Mouse (Mus musculus): ENCODE data around the gene Med12l.
"Not testable (repeated sequence)": the region's sequence is repeated elsewhere in the genome, so short reads cannot be mapped to it uniquely, and the experiment has no call there.

The Med12l gene

DNA sequence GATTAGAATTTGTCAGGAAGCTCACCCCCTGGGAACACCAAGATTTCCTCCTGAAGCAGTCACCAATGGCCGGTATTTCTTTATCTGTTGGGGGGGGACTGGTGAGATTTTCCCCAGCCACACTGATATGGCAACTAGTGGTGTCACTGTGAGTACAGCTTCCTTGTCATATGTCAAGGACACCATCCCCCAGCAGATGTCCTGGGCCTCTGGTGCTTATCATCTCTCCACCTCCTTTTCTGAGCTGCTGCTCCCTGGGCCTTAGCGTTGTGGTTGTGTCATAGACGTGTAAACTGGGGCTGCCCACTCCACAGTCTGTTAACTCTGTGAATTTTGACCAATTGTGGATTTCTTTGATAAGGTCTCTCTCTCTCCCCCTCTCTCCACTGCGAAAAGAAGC, 98.8 kb downstream of the Med12l start:
- no peak for DNase-seq

DNA sequence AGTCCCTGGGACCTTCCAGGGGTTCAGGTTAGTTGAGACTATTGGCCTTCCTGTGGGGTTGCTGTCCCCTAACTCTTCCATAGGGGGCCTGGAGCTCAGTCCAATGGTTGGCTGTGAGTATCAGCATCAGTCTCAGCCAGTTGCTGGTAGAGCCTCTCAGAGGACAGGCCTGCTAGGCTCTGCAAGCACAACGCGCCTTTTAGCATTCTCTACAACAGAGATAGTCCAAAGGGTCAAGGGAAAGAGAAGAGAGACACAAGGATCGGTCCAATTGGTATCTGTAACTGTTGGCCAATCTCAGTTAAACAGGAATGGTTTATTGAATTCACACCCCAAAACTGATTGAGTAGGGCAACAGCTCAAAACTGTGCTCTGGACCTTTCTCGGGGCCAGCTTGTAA, 101.8 kb downstream of the Med12l start:
- no peak for DNase-seq

DNA sequence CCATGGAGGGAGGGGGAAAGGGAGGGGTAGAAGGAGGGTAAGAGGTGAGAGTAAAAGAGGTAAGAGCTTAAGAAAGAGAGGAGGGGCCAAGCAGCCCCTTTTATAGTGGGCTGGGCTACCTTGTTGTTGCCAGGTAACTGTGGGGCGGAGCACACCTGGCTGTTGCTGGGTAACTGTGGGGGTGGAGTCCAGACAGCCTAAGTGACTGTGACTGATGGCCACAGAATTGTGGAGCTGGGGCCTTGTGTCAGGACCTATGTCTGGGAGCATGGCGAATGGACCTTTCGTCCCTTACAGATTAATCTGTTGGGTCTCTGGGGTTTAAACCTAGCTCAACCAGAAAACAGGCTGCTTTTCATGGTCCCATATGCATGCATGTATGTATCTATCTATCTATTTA, 104.2 kb downstream of the Med12l start:
- not testable (repeated sequence) for DNase-seq

DNA sequence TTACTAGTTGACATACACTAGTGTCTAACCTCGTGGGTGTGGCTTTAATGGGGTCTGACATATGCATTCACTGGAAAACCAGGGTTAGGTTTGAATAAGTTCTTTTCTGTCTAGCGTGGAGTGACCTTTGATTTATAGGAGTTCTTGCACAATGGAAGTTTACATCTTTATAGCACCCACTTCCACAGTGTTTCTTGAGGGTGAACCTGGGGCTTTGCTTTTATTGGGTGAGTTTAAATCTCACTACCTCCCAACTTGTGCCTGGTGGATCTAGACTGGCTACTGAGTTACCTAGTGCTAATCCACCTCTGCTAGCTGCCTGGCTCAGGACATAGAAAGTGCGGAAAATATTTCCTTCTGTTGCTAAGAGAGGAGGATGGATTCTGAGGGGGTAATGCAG, 106.3 kb downstream of the Med12l start:
- DNase-seq = no peak

DNA sequence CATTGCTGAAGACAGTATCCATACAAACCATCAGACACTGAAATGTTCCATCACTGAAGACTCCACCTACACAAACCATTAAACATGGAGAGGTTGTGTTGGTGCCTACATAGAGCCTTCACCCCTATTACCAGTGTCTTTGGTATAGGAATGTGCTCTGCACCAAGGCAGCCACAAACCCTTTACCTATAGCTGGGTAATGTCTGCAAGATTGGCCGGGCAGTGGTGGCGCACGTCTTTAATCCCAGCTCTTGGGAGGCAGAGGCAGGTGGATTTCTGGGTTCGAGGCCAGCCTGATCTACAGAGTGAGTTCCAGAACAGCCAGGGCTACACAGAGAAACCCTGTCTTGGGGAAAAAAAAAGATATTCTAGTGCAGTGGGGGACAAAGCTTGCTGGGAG, 107.7 kb downstream of the Med12l start:
- DNase-seq = not testable (repeated sequence)

DNA sequence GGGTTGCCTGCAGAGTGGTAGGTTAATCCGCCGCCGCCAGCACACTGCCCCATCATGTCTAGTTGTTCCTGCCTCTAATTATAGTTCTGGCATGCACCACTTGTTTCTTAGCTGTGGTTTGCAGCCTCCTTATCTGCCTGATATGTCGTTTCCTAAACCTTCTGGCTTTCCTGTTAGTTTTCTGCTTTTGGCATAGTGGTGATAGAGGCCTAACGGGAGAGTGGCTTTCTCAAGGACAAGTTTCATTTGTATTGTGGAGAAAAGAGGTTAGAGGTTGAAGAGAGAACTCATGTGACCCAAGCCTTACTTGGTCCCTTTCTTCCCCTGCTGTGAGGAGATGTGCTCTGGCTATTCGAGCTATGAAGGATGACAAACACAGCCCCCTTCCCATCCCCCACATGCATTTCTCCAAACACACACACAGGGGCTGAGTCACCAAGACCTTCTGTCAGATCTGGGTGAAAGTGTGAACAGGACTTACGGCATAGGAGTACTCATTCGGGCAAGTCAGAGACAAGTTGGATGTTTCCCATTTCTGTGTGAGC, 108.4 kb downstream of the Med12l start:
- DNase-seq = no peak

DNA sequence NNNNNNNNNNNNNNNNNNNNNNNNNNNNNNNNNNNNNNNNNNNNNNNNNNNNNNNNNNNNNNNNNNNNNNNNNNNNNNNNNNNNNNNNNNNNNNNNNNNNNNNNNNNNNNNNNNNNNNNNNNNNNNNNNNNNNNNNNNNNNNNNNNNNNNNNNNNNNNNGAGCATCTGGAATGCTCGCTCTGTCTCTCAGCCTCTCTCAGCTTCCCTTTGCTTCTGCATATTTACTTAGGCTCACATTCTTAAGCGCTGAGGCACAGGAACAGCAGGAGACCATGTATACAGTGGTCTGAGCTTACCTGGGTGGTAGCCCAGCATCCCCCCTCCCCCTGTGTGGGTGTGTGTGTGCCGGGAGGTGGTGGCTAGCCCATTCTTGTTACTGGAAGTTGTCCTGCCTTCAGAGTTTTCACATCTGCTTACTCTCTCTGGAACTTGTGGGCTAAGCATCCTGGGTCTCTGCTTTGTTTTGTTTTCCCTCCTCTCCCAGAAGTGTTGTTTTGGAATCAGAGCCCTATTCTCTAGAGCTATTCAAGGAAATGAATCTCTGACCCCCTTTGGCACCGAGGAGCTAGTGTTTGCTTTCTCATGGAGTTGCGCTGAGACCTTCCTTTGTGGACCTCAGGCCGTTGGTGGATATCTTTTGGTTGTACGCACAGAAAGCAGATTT, 115.6 kb downstream of the Med12l start:
- DNase-seq = no peak

DNA sequence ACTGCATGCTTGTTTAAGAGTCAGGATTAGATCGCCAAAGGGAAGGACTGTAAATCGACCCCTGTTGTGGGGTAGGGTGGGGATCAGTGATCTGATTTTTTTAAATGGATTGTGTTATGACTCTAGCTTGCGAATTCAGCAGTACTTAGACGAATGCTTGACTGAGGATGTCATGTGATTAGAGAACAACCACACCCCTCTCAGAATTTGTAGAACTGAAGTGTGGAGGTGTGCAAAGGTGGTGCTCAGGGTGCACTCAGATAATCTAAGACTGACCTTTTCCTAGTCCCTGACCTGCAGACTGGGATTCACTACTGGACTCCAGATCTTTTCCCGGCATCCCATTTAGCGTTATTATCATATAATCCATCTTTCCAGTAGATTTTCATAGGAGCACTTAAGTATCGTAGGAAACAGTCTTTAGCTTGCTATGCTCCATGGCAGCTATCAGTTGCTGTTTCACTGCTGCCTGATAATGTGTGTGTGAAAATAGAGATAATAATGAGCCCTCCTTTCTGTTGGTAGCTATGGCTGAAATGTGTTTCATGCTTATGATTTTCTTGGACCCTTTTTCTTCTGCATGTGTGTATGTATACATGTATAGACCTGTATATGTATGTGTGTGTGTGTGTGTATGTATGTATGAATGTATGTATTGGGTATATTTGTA, 116.3 kb downstream of the Med12l start:
- DNase-seq = no peak

DNA sequence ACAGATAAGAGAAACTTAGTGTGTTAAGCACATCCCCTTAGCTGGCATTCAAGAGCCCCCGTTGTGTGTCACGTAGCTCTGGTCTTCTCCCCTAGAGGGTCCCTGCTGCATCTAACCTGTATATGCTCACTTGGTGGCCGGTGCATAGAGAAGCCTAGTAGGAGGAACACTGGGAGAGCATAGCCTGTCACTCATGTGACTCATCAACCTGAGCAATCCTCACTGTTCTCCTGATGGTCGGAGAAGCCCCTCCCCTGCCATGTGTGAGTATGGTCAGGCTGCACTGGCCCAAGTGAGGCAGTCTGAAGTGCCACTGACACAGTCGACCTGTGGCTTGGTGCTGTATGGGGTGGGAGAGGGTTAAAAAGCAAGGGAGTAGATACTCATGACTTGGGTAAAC, 119.4 kb downstream of the Med12l start:
- DNase-seq = no peak

DNA sequence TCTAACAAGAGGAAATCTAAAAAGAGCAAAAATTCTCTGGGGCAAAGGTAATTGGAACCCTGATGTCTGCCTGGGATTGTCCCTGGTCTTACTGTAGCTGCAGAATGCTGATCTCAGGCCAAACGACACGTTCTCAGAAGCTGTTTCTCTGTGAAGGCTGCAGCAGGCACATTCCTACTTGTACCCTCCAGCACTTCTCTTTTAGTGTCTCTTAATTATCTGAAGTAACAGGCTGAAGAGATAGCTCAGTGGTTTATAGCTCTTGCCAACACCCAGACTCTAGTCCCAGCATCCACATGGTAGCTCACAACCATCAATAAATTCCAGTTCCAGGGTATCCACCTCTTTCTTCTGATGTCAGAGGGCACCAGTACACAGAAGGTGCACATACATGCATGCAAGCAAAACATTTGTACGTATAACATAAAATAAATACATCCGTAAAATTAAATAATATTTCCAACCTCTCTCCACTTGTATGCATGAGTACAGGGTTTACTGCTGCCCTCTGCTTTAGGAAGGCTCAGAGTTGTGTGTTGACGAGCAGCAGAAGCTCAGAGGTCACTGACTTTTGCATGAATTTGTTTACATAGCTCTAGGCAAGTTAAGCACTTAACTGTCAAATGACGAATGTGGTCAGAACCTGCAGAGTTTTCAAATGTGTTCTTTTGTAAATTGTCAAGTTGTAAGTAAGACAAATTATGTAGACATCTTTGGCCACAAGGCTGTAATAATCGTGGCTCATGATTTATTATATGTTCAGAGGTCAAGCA, 120.3 kb downstream of the Med12l start:
- no peak for DNase-seq

DNA sequence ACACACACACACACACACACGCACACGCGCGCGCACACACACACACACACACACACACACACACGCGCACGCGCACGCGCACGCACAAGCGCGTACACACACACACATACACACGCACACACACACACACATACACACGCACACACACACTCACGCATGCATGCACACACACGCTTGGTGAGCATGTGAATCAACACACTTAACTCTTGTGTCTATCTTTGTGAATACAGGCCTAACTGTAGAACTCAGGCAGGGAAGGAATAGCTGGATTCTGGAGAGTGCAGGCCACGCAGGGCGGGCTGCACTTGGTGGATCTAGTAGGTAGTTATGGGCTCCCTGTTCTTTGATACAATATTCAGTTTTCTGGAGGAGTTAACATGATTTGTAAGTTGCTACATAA, 123.1 kb downstream of the Med12l start:
- DNase-seq = no peak

DNA sequence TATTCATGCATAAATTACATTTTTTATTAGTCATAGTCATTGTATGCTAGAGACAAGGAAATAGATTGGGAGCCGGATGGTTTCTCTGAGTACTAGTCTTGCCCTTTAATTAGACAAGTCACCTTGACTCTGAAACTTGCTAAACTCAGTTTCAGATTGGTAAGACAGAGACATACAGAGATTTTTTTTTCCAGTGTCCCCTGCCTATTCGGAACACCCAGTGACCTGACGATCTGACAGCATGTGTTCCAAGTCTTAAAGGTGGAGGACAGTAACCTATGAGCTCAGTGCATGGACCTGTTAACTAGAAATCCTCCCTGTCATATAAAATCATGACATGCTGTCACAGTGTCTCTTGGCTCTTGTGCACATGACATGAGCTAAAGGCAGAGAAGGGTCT, 123.9 kb downstream of the Med12l start:
- DNase-seq = no peak

DNA sequence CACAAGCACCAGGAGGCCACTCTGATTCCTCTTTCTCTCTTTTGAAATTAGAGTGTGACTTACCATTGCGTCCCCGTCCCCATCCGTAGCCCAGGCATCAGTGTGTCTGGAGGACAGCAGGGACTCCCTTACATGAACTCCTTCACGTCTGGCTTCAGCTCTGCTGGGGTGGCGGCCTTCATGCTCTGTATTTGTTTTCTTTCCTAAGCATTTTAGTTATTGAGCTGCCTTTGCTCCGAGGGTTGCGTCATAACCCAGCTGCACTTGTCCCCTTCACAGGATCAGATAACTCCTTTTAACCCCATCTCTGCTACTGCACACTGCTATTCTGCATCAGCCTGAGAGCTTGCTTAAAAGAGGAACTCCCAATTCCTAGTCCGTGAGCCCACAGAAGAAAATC, 124.8 kb downstream of the Med12l start:
- DNase-seq = peak; percentile 14

DNA sequence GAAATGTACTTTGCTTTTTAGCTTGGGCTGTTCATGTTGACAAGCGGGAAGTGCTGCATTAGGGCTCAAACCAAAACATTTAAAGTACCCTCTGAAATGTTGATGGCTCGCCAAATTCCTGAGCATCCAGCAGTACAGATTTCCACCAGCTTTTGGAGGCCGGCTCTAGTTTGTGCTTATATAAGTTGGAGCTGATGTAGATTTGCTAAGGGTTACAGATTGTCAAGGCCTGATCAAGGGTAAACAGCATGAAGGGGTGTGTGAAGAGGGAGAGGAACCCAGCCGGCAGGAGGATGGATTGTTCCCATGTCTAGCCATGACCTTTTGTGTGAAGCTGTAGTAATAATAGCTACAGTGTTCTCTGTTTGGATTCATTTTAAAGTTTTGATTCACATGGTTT, 125.5 kb downstream of the Med12l start:
- no peak for DNase-seq

DNA sequence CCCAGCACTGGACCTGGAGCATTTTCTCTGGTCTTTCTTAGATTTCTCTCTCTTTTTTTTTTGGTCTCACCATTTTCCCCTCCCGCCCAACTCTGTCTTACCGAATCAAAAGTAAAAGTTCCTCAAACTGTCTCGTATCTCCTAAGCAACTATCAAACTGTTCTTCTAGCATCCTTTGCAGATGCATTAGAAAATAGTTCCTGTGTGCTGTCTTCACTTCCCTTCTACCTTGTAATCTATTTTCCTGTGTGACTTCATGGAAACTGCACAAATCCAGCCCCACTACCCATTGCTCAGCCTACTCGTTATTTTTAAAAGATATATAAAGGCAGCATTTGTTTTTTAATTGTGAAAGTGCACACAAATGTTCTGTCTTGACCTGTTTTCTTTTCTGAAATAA, 126.3 kb downstream of the Med12l start:
- DNase-seq = no peak

DNA sequence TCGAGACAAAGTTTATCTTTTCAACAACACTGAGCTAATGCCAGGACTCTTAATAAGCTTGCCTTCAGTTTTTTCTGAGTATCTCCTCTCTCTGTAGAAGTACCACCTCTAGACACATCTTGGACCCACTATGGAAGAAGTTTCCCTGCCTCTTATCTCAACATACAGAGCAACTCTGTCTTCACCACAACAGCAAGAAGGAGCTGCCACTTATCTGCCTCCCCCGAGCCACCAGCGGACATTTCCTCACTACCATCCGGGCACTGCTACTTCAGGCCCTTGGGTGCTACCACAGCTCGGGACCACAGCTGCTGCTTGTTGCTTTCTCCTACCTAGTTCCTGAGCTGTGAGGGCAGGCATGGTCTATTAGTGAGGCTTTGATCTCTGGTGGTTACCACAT, 127.6 kb downstream of the Med12l start:
- DNase-seq = no peak

DNA sequence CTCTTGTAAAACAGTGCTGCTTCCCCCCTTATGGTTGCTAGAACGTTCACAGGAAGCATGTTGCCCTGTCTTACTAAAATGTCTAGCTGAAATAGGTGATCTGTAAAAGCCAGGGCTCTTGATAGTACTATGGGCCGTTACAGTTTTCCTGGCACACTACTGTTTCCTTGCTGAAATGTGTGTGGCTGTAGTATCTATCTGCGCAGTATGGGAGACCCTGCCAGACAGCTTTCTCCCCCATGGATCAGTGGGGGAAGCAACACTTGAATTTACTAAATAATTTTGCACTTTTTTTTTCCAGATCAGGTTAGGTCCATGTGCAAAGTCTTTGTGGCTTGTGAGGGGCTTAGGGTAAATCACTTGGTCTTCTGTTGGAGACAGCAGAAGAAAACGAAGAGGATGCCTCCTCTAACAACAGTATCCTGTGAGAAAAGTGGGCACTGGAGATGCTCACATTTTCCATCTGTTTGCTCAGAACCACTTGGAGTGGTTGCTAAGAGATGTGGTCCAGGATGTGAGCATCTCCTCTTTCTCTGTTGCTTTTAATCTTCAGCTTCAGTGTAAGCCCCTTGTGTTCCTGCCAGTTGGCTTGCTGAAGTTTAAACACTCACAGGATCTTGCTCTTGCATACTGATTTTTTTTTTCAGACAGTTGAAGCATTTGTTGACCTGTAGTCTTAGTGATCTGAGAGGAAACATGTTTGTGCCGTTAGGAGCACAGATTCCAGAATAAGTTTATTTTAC, 130.5 kb downstream of the Med12l start:
- DNase-seq = peak; percentile 23

DNA sequence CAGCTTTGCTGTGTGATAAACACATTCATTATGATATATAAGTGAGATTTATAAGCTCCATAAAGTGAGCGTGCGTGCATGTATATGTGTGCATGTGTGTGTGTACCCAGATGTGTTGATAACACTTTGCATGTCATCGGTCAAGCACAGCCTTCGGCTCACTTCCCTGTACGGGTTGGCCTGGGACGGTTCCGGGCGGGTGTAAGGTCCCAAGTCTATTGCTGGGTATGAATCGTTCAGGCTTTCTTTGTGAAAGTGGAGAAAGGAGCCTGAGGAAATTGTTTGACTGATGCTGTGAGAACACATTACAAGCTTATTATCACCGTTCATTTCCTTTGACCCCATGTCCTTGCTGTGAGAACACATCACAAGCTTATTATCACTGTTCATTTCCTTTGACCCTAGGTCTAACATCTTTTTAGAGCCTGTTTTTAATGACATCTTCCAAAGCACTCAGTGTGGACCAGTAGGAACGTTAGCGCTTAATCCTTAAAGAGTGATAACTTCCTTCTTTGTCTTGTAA, 133.4 kb downstream of the Med12l start:
- DNase-seq = no peak

DNA sequence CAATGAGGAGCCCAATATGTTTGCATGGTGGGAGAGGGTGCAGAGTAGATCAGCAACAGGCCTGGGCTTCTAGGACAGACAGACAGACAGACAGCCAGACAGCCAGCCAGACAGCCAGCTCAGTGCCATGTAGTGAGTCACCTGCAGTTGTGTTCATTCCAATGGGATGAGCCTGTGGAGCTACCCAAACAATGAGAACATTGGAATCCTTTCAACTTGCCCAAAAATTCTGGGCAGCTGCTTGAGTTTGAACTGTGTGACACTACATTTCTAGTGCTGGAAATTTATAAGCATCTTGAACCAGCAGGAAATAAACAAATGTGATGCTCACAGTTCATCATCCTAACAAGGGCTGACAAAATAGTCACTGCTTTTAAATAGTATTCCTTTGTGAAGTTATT, 134.0 kb downstream of the Med12l start:
- DNase-seq = no peak

DNA sequence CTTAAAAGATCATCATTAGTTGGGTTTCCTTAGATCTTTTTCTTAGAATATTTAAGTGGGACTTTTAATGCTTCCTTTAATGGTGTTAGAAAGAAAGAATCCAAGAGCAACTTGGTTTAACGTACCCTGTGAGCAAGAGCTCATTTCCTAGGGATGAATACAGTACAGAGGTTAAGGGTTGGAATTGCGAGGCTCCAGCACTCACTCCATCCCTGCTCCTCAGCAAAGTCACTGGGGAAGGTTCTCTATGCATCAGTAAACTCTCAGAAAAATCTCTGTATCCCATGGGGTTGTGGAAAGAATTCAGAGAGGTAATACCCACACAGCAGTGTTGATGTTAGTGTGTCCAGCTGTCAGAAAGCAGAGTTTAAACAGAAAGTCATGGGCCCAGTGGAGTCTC, 134.5 kb downstream of the Med12l start:
- no peak for DNase-seq

DNA sequence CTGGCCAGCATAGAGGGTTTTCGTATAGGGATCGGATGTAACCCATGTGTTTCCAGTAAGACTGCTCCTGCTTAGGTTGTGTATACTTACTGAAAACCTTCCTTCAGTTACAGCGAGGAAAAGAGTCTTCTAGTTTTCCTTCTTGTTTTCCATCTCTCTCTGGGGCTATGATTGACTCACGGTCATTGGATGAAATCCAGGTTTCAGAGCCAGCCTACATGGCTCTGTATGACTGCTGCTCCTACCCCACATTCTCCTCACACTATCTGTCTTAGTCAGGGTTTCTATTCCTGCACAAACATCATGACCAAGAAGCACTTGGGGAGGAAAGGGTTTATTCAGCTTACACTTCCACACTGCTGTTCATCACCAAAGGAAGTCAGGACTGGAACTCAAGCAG, 135.3 kb downstream of the Med12l start:
- not testable (repeated sequence) for DNase-seq

DNA sequence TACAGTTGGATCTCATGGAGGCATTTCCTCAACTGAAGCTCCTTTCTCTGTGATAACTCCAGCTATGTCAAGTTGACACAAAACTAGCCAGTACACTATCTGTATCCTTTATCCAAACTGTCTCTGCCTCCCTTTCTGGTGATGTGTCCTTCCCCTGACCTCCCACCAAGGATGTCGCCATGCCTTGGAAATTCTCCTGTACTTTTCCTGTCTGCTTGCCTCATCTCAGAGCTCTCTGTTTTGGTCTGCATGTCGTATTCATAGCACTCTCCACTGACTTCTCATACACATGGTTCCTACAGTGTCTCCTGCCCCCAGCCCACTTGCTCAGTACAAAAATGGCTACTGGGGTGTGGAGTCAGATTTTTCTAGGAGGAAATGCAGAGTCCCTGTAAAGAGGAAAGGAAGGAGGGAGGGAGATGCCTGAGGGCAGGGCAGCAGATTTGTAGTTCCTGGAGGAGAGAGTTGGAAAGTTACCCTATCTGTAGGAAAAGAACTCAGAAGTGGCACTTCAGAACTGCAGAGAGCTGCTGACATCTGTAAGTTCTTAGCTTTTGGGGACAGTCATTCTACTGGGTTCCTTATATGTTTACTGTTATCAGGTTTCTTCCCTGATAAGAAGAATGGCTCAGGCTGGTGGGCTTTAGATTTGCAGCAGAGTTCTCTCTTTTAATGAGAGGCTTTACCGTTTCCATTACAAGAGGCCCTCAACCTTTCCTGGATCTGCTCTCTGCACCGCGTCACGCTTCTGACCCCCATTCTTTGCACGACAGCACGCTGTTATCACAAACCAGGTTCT, 136.1 kb downstream of the Med12l start:
- no peak for DNase-seq
